Mouse (Mus musculus): ENCODE measurements at regions not wholly inside any gene's neighbourhood (a gene's known extent, or its start where the extent isn't known, plus 50 kb on each side); places are given as distances from the start of the nearest gene placed in this dataset.

GRCm38 (mm10) chr12:77135661-77136060 lies 102.3 kb upstream of the Fut8 start:
- no peak for DNase-seq (ENCODE audit: low spot score)

- DNase-seq (ENCODE audit: low spot score) = no peak
These were observed 102.9 kb upstream of the Fut8 start for GRCm38 (mm10) chr12:77135067-77135466.

GRCm38 (mm10) chr12:77134306-77135010 lies 103.5 kb upstream of the Fut8 start:
- no peak for DNase-seq (ENCODE audit: low spot score)

- no peak for DNase-seq (ENCODE audit: low spot score)
These were observed 104.2 kb upstream of the Fut8 start for GRCm38 (mm10) chr12:77133465-77134305.

- DNase-seq (ENCODE audit: low spot score) = no peak
These were observed 106.6 kb upstream of the Fut8 start for GRCm38 (mm10) chr12:77131328-77131727.

GRCm38 (mm10) chr12:77130526-77130925 lies 107.4 kb upstream of the Fut8 start:
- DNase-seq (ENCODE audit: low spot score) = no peak

GRCm38 (mm10) chr12:77124267-77124666 lies 113.7 kb upstream of the Fut8 start:
- DNase-seq (ENCODE audit: low spot score) = no peak

GRCm38 (mm10) chr12:77113516-77113915 lies 124.4 kb upstream of the Fut8 start:
- DNase-seq (ENCODE audit: low spot score) = no peak

- no peak for DNase-seq (ENCODE audit: low spot score)
These were observed 125.8 kb upstream of the Fut8 start for GRCm38 (mm10) chr12:77112133-77112532.

GRCm38 (mm10) chr12:77107251-77107650 lies 130.7 kb upstream of the Fut8 start:
- peak; percentile 16 for DNase-seq (ENCODE audit: low spot score)

GRCm38 (mm10) chr12:77105887-77106600 lies 131.9 kb upstream of the Fut8 start:
- no peak for DNase-seq (ENCODE audit: low spot score)

- DNase-seq (ENCODE audit: low spot score) = no peak
These were observed 137.4 kb upstream of the Fut8 start for GRCm38 (mm10) chr12:77100482-77100881.

- no peak for DNase-seq (ENCODE audit: low spot score)
These were observed 137.5 kb upstream of the Max start for GRCm38 (mm10) chr12:77099521-77099920.

- DNase-seq (ENCODE audit: low spot score) = no peak
These were observed 136.8 kb upstream of the Max start for GRCm38 (mm10) chr12:77098821-77099220.

- DNase-seq (ENCODE audit: low spot score) = no peak
These were observed 135.8 kb upstream of the Max start for GRCm38 (mm10) chr12:77097831-77098230.

GRCm38 (mm10) chr12:77096461-77096860 lies 134.5 kb upstream of the Max start:
- DNase-seq (ENCODE audit: low spot score) = no peak

GRCm38 (mm10) chr12:77094999-77095915 lies 133.3 kb upstream of the Max start:
- DNase-seq (ENCODE audit: low spot score) = no peak

- no peak for DNase-seq (ENCODE audit: low spot score)
These were observed 132.2 kb upstream of the Max start for GRCm38 (mm10) chr12:77094168-77094567.

- DNase-seq (ENCODE audit: low spot score) = peak; percentile 32
These were observed 130.7 kb upstream of the Max start for GRCm38 (mm10) chr12:77092741-77093140.

GRCm38 (mm10) chr12:77092143-77092542 lies 130.1 kb upstream of the Max start:
- DNase-seq (ENCODE audit: low spot score) = no peak

GRCm38 (mm10) chr12:77091700-77092099 lies 129.7 kb upstream of the Max start:
- no peak for DNase-seq (ENCODE audit: low spot score)

GRCm38 (mm10) chr12:77090525-77090924 lies 128.5 kb upstream of the Max start:
- DNase-seq (ENCODE audit: low spot score) = no peak

All from layer of hippocampus, adult 9-10 months (tissue).